12 mouse cellular contexts compared by ENCODE assay signal in genomic region chr16:8189071-8189470, GRCm38 (mm10).
DNase-seq lines count a peak whose midpoint lies in the region.
"Had no signal": no experiment of that assay in that cellular context is flagged by ENCODE, and none has a peak within 500 bp of the region (broad histone marks: within the 10 kb centered on the region; RNA-seq: fewer than 3 reads in every experiment).

No protein-coding gene starts in this region.

- intact Hi-C loops in heart, postnatal 14 days (cut with DNase I), result no loop called here

- peak; percentile 10 for DNase-seq in adrenal gland, postnatal 14 days
- no peak for DNase-seq in adrenal gland, adult 8-10 months
- DNase-seq in heart, adult 11 months, result peak; percentile 91
- no peak for DNase-seq in heart, postnatal 4 days
- peak; percentile 24 to 53 for DNase-seq in heart, adult 9 months (ENCODE audit: low spot score in 2 of 2)
- no peak for DNase-seq in heart, postnatal 14 days
- DNase-seq in kidney, postnatal 25 days, result no peak
- DNase-seq: cerebellum, adult 11 months; cerebellum, adult 9-11 months; cerebellum, postnatal 25 days; gastrocnemius, postnatal 36 days; kidney, adult 18-20 months had no signal

Comparison
In these comparisons a context has a peak if more than half of its experiments do, and no peak if none do; other contexts are left out.
1. DNase-seq: peak in adrenal gland, postnatal 14 days (single experiment), heart, adult 11 months (single experiment) and heart, adult 9 months (2 of 2); none in adrenal gland, adult 8-10 months (single experiment), heart, postnatal 4 days (single experiment), heart, postnatal 14 days (0 of 2) and kidney, postnatal 25 days (0 of 2).